In the genomic region with DNA sequence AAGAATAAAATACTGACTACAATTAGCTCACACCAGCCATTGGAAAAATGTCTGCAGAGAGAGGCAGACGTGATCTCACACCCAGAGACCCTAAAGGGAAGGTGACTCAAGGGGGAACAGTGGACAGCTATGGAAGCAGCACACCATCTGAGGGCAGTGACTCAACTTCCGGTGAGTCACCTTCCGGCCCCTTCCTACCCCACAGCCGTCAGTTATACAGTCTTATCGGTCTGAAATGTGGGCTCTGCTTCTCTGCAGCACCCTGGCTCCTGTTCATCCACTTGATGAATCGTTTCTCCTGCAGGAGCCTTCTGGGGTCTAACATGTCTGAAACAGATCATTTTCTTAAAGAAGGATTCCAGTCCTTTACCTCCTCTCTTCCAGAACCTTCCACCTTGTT, we compare ENCODE assay signal across 8 mouse cellular contexts.
DNase-seq lines count a peak whose midpoint lies in the region; ATAC-seq and TF ChIP-seq lines count a peak whose summit lies in the region.

No protein-coding gene starts in this region.

- H3K4me3 ChIP-seq in lung, embryonic 14.5 days (ENCODE audit: low read depth, low read length) = no peak overlapping the region
- no peak overlapping the region for H3K4me3 ChIP-seq in lung, adult 2 months (replicated peaks; ENCODE audit: extremely low read depth, low read depth, low read length)
- no peak overlapping the region for H3K4me3 ChIP-seq in bone marrow macrophage, adult 2 months (ENCODE audit: insufficient read depth, low read length)

- intact Hi-C loops in heart, postnatal 10 days (cut with DNase I) = no loop called here

- DNase-seq in lung, embryonic 14.5 days = peak; percentile 19
- no peak for DNase-seq in lung, adult 2 months
- DNase-seq in heart, postnatal 10 days = peak; percentile 24 to 33
- peak; percentile 65 to 72 for DNase-seq in natural killer cell, adult 2 months (ENCODE audit: low spot score in 2 of 2)
- DNase-seq in cerebellum, adult 11 months = no peak
- no peak for DNase-seq in neural tube, embryonic 10.5 days (ENCODE audit: extremely low spot score, low spot score)
- DNase-seq in spleen, adult 12 weeks (ENCODE audit: low spot score) = no peak

- H3K9ac ChIP-seq in lung, embryonic 14.5 days = no peak overlapping the region

- no peaks in the 10 kb centered on the region for H3K27me3 ChIP-seq in lung, embryonic 14.5 days (ENCODE audit: insufficient read depth, low read length)

- TF ChIP-seq POLR2A in lung, adult 2 months (IDR thresholded peaks at IDR 0.05; ENCODE audit: borderline replicate concordance, extremely low read depth, low read depth, low read length) = no peak
- no peak for TF ChIP-seq POLR2A in bone marrow macrophage, adult 2 months (IDR thresholded peaks at IDR 0.05; ENCODE audit: borderline replicate concordance, low read depth, low read length)

- no peaks in the 10 kb centered on the region for H3K36me3 ChIP-seq in lung, embryonic 14.5 days (ENCODE audit: insufficient read depth)

- no peaks in the 10 kb centered on the region; the same call in 1 of the 2 replicates for H3K4me1 ChIP-seq in lung, embryonic 14.5 days (ENCODE audit: insufficient read depth)
- peaks cover 4% of the 10 kb centered on the region; the same call in 1 of the 2 replicates for H3K4me1 ChIP-seq in lung, adult 2 months (ENCODE audit: control insufficient read depth, insufficient read depth, low read length)
- H3K4me1 ChIP-seq in bone marrow macrophage, adult 2 months (ENCODE audit: control insufficient read depth, insufficient read depth, low read length) = peaks cover 28% of the 10 kb centered on the region

- WGBS in lung, embryonic 14.5 days = 50% methylated on average over 6 of the region's 6 CpGs
- 23% methylated on average over 6 of the region's 6 CpGs for WGBS in lung, adult 2 months

- ATAC-seq in lung, embryonic 14.5 days (ENCODE audit: insufficient read depth) = peak; percentile 70; the same call in 1 of the 2 replicates

- no peak overlapping the region for H3K27ac ChIP-seq in lung, embryonic 14.5 days (ENCODE audit: low read depth)
- peak overlapping the region; percentile 30; the same call in 1 of the 2 replicates for H3K27ac ChIP-seq in bone marrow macrophage, adult 2 months (ENCODE audit: insufficient read depth, low read depth, low read length)

- no peaks in the 10 kb centered on the region for H3K9me3 ChIP-seq in lung, embryonic 14.5 days (ENCODE audit: low read depth, low read length)

- no peak overlapping the region for H3K4me2 ChIP-seq in lung, embryonic 14.5 days

- TF ChIP-seq CTCF in lung, embryonic 14.5 days (IDR thresholded peaks at IDR 0.05; ENCODE audit: low read depth) = no peak
- no peak for TF ChIP-seq CTCF in lung, adult 2 months (IDR thresholded peaks at IDR 0.05; ENCODE audit: insufficient read depth, low read length)
- no peak for TF ChIP-seq CTCF in bone marrow macrophage, adult 2 months (IDR thresholded peaks at IDR 0.05; ENCODE audit: low read depth, low read length)

Comparison
In these comparisons a context has a peak if more than half of its experiments do, and no peak if none do; other contexts are left out.
1. DNase-seq: peak in lung, embryonic 14.5 days (single experiment), heart, postnatal 10 days (2 of 2) and natural killer cell, adult 2 months (2 of 2); none in lung, adult 2 months (single experiment), cerebellum, adult 11 months (single experiment), neural tube, embryonic 10.5 days (single experiment) and spleen, adult 12 weeks (single experiment).